Mouse (Mus musculus) ES-Bruce4 (cell line): ENCODE results near the gene Eef1akmt2. TPM values are rescaled to one million over a fixed set of nuclear protein-coding genes. Genes with fewer than 3 reads are reported as not detected.

Experiments used
- H3K27ac ChIP-seq: 2 replicates; pipeline ENCODE4 v1.5.1; 2012; ENCODE audit warnings: low read length, inconsistent platforms; ENCODE audit not compliant: insufficient read depth
- H3K27me3 ChIP-seq: 2 replicates; pipeline ENCODE4 v1.6.1; 2012; ENCODE audit warnings: mild to moderate bottlenecking, low read length, inconsistent platforms; ENCODE audit not compliant: control insufficient read depth, poor library complexity, insufficient read depth, severe bottlenecking
- H3K36me3 ChIP-seq: 2 replicates; pipeline ENCODE4 v1.6.1; 2012; ENCODE audit warnings: inconsistent platforms, mild to moderate bottlenecking, low read length, moderate library complexity; ENCODE audit not compliant: control insufficient read depth, poor library complexity, insufficient read depth, severe bottlenecking
- H3K4me1 ChIP-seq: one replicate; pipeline ENCODE4 v1.8.1; 2011; ENCODE audit warnings: low read length; ENCODE audit not compliant: control insufficient read depth, insufficient read depth
- H3K4me3 ChIP-seq: 2 replicates; pipeline ENCODE4 v1.5.1; 2011; ENCODE audit warnings: low read depth, mild to moderate bottlenecking, low read length
- H3K9ac ChIP-seq: 2 replicates; pipeline ENCODE4 v1.6.1; 2012; ENCODE audit warnings: low read depth, mild to moderate bottlenecking, inconsistent platforms; ENCODE audit not compliant: poor library complexity, severe bottlenecking
- H3K9me3 ChIP-seq: replicated peaks from 2 replicates; pipeline ENCODE4 v1.6.1; 2012; ENCODE audit warnings: mild to moderate bottlenecking, low read length, inconsistent platforms; ENCODE audit not compliant: control insufficient read depth, poor library complexity, insufficient read depth, severe bottlenecking
- CTCF ChIP-seq: IDR thresholded peaks from one replicate; pipeline ENCODE4 v1.8.1; 2011; ENCODE audit warnings: low read depth, low read length
- EP300 ChIP-seq: IDR thresholded peaks from 2 replicates; pipeline ENCODE4 v1.6.1; 2011; ENCODE audit warnings: low read depth, low read length; ENCODE audit not compliant: insufficient read depth
- POLR2A ChIP-seq: IDR thresholded peaks from one replicate; pipeline ENCODE4 v1.8.1; 2011; ENCODE audit warnings: low read length; ENCODE audit not compliant: insufficient read depth
- polyA plus RNA-seq: library from polyadenylated mRNA; stranded (reverse); fragments of >200 nt; gene quantifications from 2 replicates; pipeline ENCODE4 v1.2.4, GENCODE M21; 2011; ENCODE audit warnings: low read depth; ENCODE audit not compliant: missing spikeins, insufficient read depth, insufficient read length

The Eef1akmt2 gene
- polyA plus RNA-seq, 1 experiment: 39.4 TPM

DNA sequence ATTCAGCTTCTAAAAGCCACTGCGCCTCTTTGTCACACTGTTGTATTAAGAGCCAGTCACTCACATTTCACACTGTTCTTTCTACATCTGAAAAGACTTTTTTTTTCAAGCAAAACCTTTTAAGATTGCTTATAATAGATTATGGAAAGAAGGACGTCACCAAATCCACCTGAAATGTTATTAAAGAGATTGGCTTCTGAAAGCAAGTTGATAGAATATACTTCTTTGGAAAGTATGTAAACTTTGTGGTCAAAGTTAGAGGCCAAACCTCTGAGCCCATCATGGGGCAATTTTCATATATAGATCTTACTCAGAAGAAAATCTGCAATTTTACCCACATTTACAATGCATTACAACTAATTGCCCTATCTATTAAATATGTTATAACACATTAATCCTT is 35.9 kb downstream of the Eef1akmt2 start:
- no peaks in the 10 kb centered on the region for H3K4me1 ChIP-seq
- no peak overlapping the region for H3K4me3 ChIP-seq

DNA sequence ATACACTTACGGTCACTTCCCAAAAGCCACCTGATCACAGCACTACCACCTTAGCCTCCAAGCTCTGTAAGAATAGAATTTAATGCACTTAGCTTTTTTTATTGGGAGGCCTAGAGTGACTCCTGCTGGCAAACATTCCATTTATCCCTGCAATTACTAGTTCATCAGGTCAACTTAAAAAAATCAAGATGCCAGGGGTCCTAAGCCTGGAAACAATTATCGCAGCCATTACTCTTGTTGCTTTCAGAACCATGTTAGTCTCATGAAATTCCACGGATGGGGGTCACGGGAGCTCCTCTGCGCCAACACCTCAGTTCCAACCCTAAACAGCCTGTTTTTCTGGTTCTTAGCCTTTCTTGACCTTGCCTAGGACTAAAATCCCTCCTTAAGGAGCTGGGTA is 37.4 kb downstream of the Eef1akmt2 start:
- Histone ChIP-seq H3K4me3 (no peak overlapping the region), H3K27me3 (no peaks in the 10 kb centered on the region; the same call in 1 of the 2 replicates), H3K27ac (no peak overlapping the region), H3K36me3 (no peaks in the 10 kb centered on the region), H3K9ac (no peak overlapping the region), H3K4me1 (peaks cover 2% of the 10 kb centered on the region), H3K9me3 (no peaks in the 10 kb centered on the region)
- no peak for TF ChIP-seq EP300
- no peak for TF ChIP-seq POLR2A
- TF ChIP-seq CTCF: no peak

More for the DNA sequence above, 35.9 kb downstream of the Eef1akmt2 start:
- Histone ChIP-seq H3K9ac (no peak overlapping the region), H3K9me3 (no peaks in the 10 kb centered on the region), H3K27me3 (no peaks in the 10 kb centered on the region; the same call in 1 of the 2 replicates), H3K27ac (no peak overlapping the region), H3K36me3 (no peaks in the 10 kb centered on the region)
- no peak for TF ChIP-seq CTCF
- TF ChIP-seq POLR2A: no peak
- TF ChIP-seq EP300: no peak

DNA sequence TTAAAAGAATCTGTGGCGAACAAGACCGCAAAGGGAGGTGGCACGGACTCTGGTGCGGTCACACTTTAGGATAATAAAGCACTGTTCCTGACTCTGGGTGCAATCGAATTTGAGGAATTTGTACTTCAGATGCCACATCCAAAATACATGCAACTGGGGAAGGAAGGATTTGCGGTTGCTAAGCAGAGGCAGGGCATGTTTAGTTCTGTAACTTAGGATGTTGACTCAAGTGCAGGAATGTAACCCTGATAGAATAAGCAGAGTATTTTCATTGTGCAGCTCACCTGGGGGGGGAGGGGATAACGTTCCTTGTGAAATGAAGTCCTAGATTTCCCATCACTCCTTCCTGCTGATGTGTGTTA is 38.4 kb downstream of the Eef1akmt2 start:
- no peaks in the 10 kb centered on the region; the same call in 1 of the 2 replicates for H3K27me3 ChIP-seq
- no peak overlapping the region for H3K27ac ChIP-seq
- H3K4me1 ChIP-seq: peaks cover 3% of the 10 kb centered on the region
- H3K4me3 ChIP-seq: peak overlapping the region; percentile 89
- TF ChIP-seq CTCF (no peak), POLR2A (no peak), EP300 (no peak)
- peak overlapping the region; percentile 52 for H3K9ac ChIP-seq
- H3K9me3 ChIP-seq: no peaks in the 10 kb centered on the region
- H3K36me3 ChIP-seq: no peaks in the 10 kb centered on the region

DNA sequence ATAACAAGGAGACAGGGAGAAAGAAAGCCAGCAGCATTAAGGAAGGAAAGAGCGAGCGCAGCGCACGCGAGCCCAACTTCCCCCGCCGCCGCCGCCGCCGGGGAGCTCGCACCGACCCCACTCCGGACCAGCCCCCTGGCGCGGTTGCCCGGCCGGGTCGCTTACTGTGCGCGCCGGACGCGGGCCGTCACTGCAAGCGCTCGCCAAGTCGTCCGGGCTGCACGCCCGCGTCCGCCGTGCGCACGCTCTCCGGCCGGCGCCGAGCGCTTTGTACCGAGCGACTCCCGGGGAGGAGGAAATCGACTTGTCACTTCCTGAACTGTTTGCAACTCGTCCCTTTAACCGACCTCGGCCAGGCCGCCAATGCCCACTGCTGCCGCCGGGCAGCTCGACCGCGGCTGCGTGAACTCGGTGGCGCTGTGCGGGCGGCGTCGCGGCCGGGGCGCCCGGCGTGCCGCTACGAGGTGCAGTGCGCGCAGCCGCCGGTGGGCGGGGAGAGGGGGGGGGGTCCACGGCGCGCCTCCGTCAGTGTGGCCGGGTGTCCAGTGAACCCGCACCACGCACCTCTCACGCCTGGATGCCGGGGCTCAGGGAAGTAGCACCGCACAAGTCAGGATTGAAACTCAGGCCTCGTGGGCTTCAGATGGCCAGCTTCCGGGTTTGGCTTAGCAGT is 38.9 kb downstream of the Eef1akmt2 start, which contains the start of gene Fam53b:
Gene Fam53b (minus strand): TSS at position 471 of the 673 bp plus-strand sequence.
- Histone ChIP-seq H3K36me3 (no peaks in the 10 kb centered on the region), H3K9me3 (no peaks in the 10 kb centered on the region), H3K4me1 (peaks cover 3% of the 10 kb centered on the region), H3K4me3 (peak within 1 kb of the TSS; percentile 89), H3K9ac (peak within 1 kb of the TSS; percentile 52), H3K27me3 (no peaks in the 10 kb centered on the region; the same call in 1 of the 2 replicates), H3K27ac (no peak within 1 kb of the TSS)
- TF ChIP-seq EP300 (no peak), POLR2A (no peak), CTCF (no peak)

DNA sequence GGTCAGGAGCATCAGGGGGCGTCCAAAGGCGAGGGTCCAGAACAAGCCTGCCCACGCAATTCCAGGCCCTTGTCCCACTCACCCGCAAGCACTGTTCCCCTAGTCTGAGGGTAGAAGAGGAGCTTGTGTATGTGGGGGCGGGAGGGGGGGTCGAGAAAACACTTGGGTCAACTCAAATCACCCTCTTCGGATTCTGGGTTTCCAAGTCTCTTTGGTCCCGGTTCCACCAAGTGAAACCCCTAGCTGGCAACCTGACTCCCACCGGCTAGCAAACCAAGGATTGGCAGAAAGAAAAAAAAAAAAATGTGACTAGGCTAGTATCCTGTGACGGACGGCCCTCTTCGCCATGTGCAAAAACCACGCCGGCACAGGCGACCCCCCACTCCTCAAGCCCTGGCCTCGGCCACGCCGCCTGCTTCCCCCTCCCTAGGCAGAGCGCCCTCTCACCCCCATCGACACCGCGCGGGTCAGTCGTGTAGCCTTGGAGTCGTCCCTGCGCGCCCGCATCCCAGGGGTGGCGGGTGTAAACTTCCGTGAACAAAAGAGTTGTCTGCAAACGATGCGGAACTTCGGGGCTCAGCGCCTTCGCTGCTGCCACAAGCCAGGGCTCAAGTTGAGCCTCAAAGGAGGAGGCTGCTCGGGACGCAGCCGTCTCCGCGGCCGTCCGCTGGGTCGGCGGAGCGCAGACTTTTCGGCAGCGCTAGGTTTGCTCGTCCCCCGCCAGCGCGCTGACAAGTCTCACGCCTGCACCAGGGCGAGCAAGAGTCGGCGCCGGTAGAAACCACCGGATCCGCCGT is 39.7 kb downstream of the Eef1akmt2 start:
- no peaks in the 10 kb centered on the region for H3K9me3 ChIP-seq
- no peaks in the 10 kb centered on the region for H3K36me3 ChIP-seq
- no peaks in the 10 kb centered on the region; the same call in 1 of the 2 replicates for H3K27me3 ChIP-seq
- H3K4me1 ChIP-seq: peaks cover 5% of the 10 kb centered on the region
- peak overlapping the region; percentile 52 for H3K9ac ChIP-seq
- peak overlapping the region; percentile 89 for H3K4me3 ChIP-seq
- H3K27ac ChIP-seq: no peak overlapping the region
- no peak for TF ChIP-seq EP300
- TF ChIP-seq CTCF: no peak
